ENCODE assay signal across 8 mouse cellular contexts in genomic region chr19:46397436-46398001, GRCm38 (mm10). TPM values are rescaled to one million over a fixed set of nuclear protein-coding genes. Genes with fewer than 3 reads are reported as not detected.
DNase-seq lines count a peak whose midpoint lies in the region; ATAC-seq and TF ChIP-seq lines count a peak whose summit lies in the region.

No protein-coding gene starts in this region.

- H3K4me1 ChIP-seq in cerebellum, adult 2 months (ENCODE audit: control insufficient read depth, insufficient read depth, low read length): peaks cover 5% of the 10 kb centered on the region; the same call in 1 of the 2 replicates
- H3K4me1 ChIP-seq in embryonic facial prominence, embryonic 15.5 days: peaks cover 52% of the 10 kb centered on the region
- peaks cover 42% of the 10 kb centered on the region for H3K4me1 ChIP-seq in neural tube, embryonic 14.5 days (ENCODE audit: control insufficient read depth, insufficient read depth, low read length)

- DNase-seq in cerebellum, adult 2 months: peak in 1 of 2 experiments; percentile 24
- no peak for DNase-seq in cerebellum, adult 18-20 months
- DNase-seq in kidney, postnatal 4 days: peak; percentile 34 to 55
- DNase-seq in frontal cortex, postnatal 36 days (ENCODE audit: low spot score in 2 of 2): no peak
- DNase-seq in ovary, postnatal 36 days (ENCODE audit: low spot score): no peak

- TF ChIP-seq POLR2A in cerebellum, adult 2 months (IDR thresholded peaks at IDR 0.05; ENCODE audit: borderline replicate concordance, insufficient read depth, low read length): no peak

- H3K36me3 ChIP-seq in C2C12 (ENCODE audit: control insufficient read depth, insufficient read depth): peaks cover 14% of the 10 kb centered on the region
- H3K36me3 ChIP-seq in embryonic facial prominence, embryonic 15.5 days: no peaks in the 10 kb centered on the region
- peaks cover 4% of the 10 kb centered on the region; the same call in 1 of the 2 replicates for H3K36me3 ChIP-seq in neural tube, embryonic 14.5 days (ENCODE audit: control insufficient read depth, insufficient read depth, low read length)

- H3K9ac ChIP-seq in embryonic facial prominence, embryonic 15.5 days: peak overlapping the region; percentile 94
- H3K9ac ChIP-seq in neural tube, embryonic 14.5 days (replicated peaks; ENCODE audit: low read depth, low read length): peak overlapping the region; percentile 76

- H3ac ChIP-seq in C2C12 (ENCODE audit: control insufficient read depth, insufficient read length, low read depth): peak overlapping the region; percentile 96

- peak overlapping the region; percentile 84 for H3K4me3 ChIP-seq in cerebellum, adult 2 months (replicated peaks; ENCODE audit: insufficient read depth, low read depth, low read length)
- H3K4me3 ChIP-seq in C2C12 (ENCODE audit: insufficient read depth, poor library complexity, severe bottlenecking): peak overlapping the region; percentile 77
- H3K4me3 ChIP-seq in embryonic facial prominence, embryonic 15.5 days (replicated peaks): peak overlapping the region; percentile 98
- H3K4me3 ChIP-seq in neural tube, embryonic 14.5 days (ENCODE audit: low read depth, low read length): peak overlapping the region; percentile 93

- H3K9me3 ChIP-seq in embryonic facial prominence, embryonic 15.5 days (replicated peaks): no peaks in the 10 kb centered on the region
- no peaks in the 10 kb centered on the region for H3K9me3 ChIP-seq in neural tube, embryonic 14.5 days (ENCODE audit: control insufficient read depth, low read length)

- H3K79me3 ChIP-seq in C2C12 (ENCODE audit: low read depth): peaks cover 54% of the 10 kb centered on the region

- WGBS in cerebellum, adult 2 months: 5% methylated on average over 17 of the region's 19 CpGs
- under 1% methylated on average over 19 of the region's 19 CpGs for WGBS in embryonic facial prominence, embryonic 15.5 days
- WGBS in neural tube, embryonic 14.5 days: 3% methylated on average over 18 of the region's 19 CpGs

- no peak overlapping the region for H3K27ac ChIP-seq in cerebellum, adult 2 months (ENCODE audit: insufficient read depth, low read length)
- peak overlapping the region; percentile 90 for H3K27ac ChIP-seq in embryonic facial prominence, embryonic 15.5 days (replicated peaks)
- peak overlapping the region; percentile 80 for H3K27ac ChIP-seq in neural tube, embryonic 14.5 days (ENCODE audit: low read depth, low read length)

- H3K4me2 ChIP-seq in embryonic facial prominence, embryonic 15.5 days (replicated peaks): peak overlapping the region; percentile 71
- peak overlapping the region; percentile 76 for H3K4me2 ChIP-seq in neural tube, embryonic 14.5 days (ENCODE audit: low read depth, low read length)

- TF ChIP-seq CTCF in cerebellum, adult 2 months (IDR thresholded peaks at IDR 0.05; ENCODE audit: borderline replicate concordance, insufficient read depth, low read depth, low read length): no peak
- no peak for TF ChIP-seq CTCF in C2C12 (IDR thresholded peaks at IDR 0.05; ENCODE audit: control insufficient read depth, insufficient read depth, insufficient read length)

- H3K27me3 ChIP-seq in cerebellum, adult 2 months (ENCODE audit: control insufficient read depth, insufficient read depth, low read length): no peaks in the 10 kb centered on the region
- no peaks in the 10 kb centered on the region for H3K27me3 ChIP-seq in C2C12 (ENCODE audit: control insufficient read depth, insufficient read depth, insufficient read length)
- H3K27me3 ChIP-seq in embryonic facial prominence, embryonic 15.5 days: no peaks in the 10 kb centered on the region
- H3K27me3 ChIP-seq in neural tube, embryonic 14.5 days (ENCODE audit: control insufficient read depth, insufficient read depth, low read length): no peaks in the 10 kb centered on the region

- peaks cover 68% of the 10 kb centered on the region for H3K79me2 ChIP-seq in C2C12 (ENCODE audit: control insufficient read depth, insufficient read depth)

- ATAC-seq in embryonic facial prominence, embryonic 15.5 days (ENCODE audit: insufficient number of reproducible peaks, low FRiP score, low TSS enrichment, low read depth): no peak
- ATAC-seq in neural tube, embryonic 14.5 days (ENCODE audit: low read depth): no peak

TF ChIP-seq in C2C12, 6 proteins besides CTCF, POLR2A, EP300 and RAD21:
- TF ChIP-seq FOSL1 (IDR thresholded peaks at IDR 0.05; ENCODE audit: insufficient read depth, low read length, poor library complexity, severe bottlenecking) (no peak), USF1 (IDR thresholded peaks at IDR 0.05; ENCODE audit: low read depth) (no peak), MAX (IDR thresholded peaks at IDR 0.05) (no peak), MYOD1 (IDR thresholded peaks at IDR 0.05; ENCODE audit: control insufficient read depth, insufficient read length, low read depth) (no peak)

RNA-seq across cellular contexts. Expression of gene Sufu, which starts 0.8 kb away (rescaled TPM):
- 15.0 and 16.2 TPM in 2 replicates for polyA plus RNA-seq in cerebellum, adult 2 months (2012; rRNA removed)
- 17.8 TPM for polyA plus RNA-seq in C2C12 (2012; fragmentation: generic; extraction: Trizol)
- polyA plus RNA-seq in embryonic facial prominence, embryonic 15.5 days (2015; fragmentation: Nextera tagmentation; extraction: Ambion mirVana): 36.0 and 38.4 TPM in 2 replicates
- 20.2 and 24.9 TPM in 2 replicates for polyA plus RNA-seq in neural tube, embryonic 14.5 days (2014; fragmentation: Nextera tagmentation; extraction: Ambion mirVana)

RNA-seq across cellular contexts. Expression of gene Actr1a, which starts 2.0 kb away (rescaled TPM):
- polyA plus RNA-seq in cerebellum, adult 2 months (2012; rRNA removed): 185 and 196 TPM in 2 replicates
- 149 TPM for polyA plus RNA-seq in C2C12 (2012; fragmentation: generic; extraction: Trizol)
- 149 and 153 TPM in 2 replicates for polyA plus RNA-seq in embryonic facial prominence, embryonic 15.5 days (2015; fragmentation: Nextera tagmentation; extraction: Ambion mirVana)
- 320 and 344 TPM in 2 replicates for polyA plus RNA-seq in neural tube, embryonic 14.5 days (2014; fragmentation: Nextera tagmentation; extraction: Ambion mirVana)

RNA-seq across cellular contexts. Expression of gene 2310034G01Rik, which starts 47.4 kb away (rescaled TPM):
- polyA plus RNA-seq in cerebellum, adult 2 months (2012; rRNA removed): 1.7 and 2.2 TPM in 2 replicates
- polyA plus RNA-seq in C2C12 (2012; fragmentation: generic; extraction: Trizol): 0.92 TPM
- 3.5 and 5.3 TPM in 2 replicates for polyA plus RNA-seq in embryonic facial prominence, embryonic 15.5 days (2015; fragmentation: Nextera tagmentation; extraction: Ambion mirVana)
- polyA plus RNA-seq in neural tube, embryonic 14.5 days (2014; fragmentation: Nextera tagmentation; extraction: Ambion mirVana): 2.0 and 3.9 TPM in 2 replicates

RNA-seq across cellular contexts. Expression of gene Mfsd13a, which starts 56.6 kb away (rescaled TPM):
- polyA plus RNA-seq in cerebellum, adult 2 months (2012; rRNA removed): 32.3 and 32.9 TPM in 2 replicates
- polyA plus RNA-seq in C2C12 (2012; fragmentation: generic; extraction: Trizol): 1.3 TPM
- 4.3 and 4.4 TPM in 2 replicates for polyA plus RNA-seq in embryonic facial prominence, embryonic 15.5 days (2015; fragmentation: Nextera tagmentation; extraction: Ambion mirVana)
- 10.7 and 12.7 TPM in 2 replicates for polyA plus RNA-seq in neural tube, embryonic 14.5 days (2014; fragmentation: Nextera tagmentation; extraction: Ambion mirVana)

RNA-seq across cellular contexts. Expression of gene Cuedc2, which starts 59.0 kb away (rescaled TPM):
- 258 and 262 TPM in 2 replicates for polyA plus RNA-seq in cerebellum, adult 2 months (2012; rRNA removed)
- polyA plus RNA-seq in C2C12 (2012; fragmentation: generic; extraction: Trizol): 161 TPM
- polyA plus RNA-seq in embryonic facial prominence, embryonic 15.5 days (2015; fragmentation: Nextera tagmentation; extraction: Ambion mirVana): 167 and 168 TPM in 2 replicates
- polyA plus RNA-seq in neural tube, embryonic 14.5 days (2014; fragmentation: Nextera tagmentation; extraction: Ambion mirVana): 346 and 359 TPM in 2 replicates

Comparison
In these comparisons a context has a peak if more than half of its experiments do, and no peak if none do; other contexts are left out.
1. DNase-seq: peak in kidney, postnatal 4 days (2 of 2); none in cerebellum, adult 18-20 months (0 of 2), frontal cortex, postnatal 36 days (0 of 2) and ovary, postnatal 36 days (single experiment).
2. Peak in every context shown above with its lines, with median percentiles within 50 percentile points of each other: H3K4me3 ChIP-seq.